Mouse (Mus musculus) cerebral cortex, adult 2 months (tissue): ENCODE data around the gene Prpf8.

Experiments
- WGBS: fragments of 180-500 bp; shearing (Covaris S2); methylation state at CpG from one replicate; pipeline ENCODE4 v1.1.7; 2018; 5-methylcytosine and 5-hydroxymethylcytosine counted together

Gene Prpf8

DNA sequence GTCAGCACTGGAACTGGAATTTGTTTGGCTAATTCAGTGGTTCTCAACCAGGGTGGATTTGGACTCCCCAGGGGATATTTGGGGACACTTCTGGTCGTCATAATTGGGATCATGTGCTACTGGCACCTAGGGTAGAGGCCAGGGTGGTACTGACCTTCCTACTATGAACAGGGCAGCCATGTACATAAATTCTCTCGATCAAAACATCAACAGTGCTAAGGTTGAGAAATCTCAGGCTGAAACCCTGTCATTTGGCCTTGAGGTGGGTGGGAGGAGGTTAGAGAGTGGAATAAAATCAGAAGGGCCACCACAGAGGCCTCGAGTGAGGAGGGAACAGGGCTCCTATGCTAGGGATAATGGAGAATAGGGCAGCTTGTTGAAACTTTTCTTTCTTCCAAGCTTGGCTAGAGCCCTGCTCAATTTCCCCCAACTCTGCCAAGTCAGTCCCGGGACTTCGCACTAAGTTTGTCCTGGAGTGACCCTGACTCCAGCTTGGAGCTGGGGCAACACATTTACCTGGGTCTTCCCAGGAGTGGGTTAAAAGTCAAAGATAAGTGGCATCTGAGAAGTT, 27.4 kb upstream of the Prpf8 start:
- WGBS: 60% methylated on average over 5 of the region's 5 CpGs

DNA sequence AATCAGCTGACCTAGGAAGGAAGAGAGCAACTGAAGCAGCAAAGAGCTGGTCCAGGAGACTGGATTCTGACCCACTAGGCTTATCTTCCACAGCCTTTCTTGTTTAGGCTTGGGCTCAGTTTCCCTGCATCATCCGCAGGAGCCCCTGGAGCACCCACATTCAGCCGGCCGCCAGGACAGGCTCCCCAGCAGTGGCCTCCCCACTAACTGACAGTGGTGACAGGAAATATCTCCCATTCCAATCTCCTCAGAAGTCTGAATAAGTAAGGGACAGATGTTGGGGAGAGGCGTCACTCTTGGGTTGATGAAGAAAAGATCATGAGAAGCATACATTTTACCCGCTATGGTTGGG, 26.9 kb upstream of the Prpf8 start:
- WGBS: 23% methylated on average over 5 of the region's 5 CpGs

DNA sequence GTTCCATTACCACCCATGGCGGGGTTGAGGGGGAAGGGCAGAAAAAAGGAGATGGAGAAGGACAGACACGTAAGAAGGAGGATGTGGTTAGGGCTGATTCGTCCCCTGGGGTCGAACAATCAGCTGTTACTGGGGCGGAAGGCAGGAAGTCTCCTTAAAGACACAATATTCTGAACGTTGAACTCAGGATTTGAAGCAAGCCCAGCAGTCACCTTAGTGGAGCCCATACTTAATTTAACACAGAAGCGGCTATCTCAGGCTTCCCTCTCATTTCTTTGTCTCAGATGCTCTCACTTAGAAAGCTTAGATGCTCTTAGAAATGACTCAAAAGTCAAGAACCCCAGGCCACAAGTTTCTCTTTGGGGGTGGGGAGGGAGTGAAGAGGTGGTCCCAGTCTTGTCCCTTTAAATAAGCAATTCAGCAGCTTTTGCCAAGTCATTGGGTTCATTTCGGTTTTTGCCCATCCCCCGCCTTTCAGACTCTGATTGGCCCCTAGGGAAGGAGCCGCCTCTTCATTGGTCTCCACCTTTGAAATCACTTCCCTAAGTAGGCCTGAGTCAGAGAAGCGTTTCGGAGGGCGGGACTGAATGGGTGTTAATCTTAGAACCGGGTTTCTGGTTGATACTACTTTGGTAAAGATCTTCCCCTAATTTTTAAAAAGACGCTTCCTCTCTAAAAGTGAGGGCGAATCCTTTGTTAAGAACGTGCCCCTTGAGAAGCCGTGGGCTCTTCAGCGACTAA, 26.3 kb upstream of the Prpf8 start:
- 4% methylated on average over 19 of the region's 19 CpGs for WGBS

DNA sequence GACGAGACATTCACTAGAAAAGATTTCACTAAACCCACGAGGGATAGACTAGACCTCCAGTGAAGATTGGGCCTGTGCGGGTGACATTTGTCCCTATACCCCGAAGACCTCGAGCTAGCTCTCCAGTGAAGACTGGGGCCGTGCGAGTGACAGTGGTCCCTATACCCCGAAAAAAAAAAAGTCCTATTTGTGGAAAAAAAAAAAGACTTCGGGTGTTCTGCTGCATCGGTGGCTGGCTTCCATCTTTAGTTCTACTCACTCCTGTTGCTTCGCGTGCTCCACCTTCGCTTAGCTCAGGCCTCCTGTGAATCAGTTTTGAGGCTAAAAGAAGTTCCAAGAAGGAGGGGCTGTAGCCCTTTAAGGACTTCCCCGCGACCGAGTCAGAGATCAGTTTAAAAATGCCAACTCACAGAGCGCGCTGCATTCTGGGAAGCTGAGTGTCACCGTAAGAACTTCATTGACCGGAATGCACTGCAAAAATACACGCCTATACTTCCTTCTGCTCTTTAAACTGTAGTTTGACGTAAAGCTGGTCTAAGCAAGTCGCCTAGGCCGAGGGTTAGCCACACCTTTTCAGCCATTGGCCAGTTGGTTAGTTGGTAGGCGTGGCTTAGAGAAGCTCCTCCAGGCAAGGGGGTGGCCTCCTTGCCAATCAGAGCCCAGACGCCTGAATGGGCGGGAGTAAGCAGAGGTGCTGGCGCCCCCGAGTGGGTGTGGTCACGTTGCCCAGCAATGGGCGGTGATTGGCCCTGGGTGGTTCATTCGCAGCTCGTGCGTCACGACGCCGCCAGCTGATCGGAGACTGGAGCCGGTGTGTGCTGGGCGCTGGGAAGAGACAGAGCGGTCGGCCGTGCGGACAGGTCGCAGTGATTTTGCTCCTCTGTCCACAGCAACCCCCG, 25.5 kb upstream of the Prpf8 start, which contains the start of gene Tlcd2:
TSS of gene Tlcd2 (plus strand) at position 872 of the 899 bp plus-strand sequence.
- WGBS: under 1% methylated on average over 46 of the region's 46 CpGs

DNA sequence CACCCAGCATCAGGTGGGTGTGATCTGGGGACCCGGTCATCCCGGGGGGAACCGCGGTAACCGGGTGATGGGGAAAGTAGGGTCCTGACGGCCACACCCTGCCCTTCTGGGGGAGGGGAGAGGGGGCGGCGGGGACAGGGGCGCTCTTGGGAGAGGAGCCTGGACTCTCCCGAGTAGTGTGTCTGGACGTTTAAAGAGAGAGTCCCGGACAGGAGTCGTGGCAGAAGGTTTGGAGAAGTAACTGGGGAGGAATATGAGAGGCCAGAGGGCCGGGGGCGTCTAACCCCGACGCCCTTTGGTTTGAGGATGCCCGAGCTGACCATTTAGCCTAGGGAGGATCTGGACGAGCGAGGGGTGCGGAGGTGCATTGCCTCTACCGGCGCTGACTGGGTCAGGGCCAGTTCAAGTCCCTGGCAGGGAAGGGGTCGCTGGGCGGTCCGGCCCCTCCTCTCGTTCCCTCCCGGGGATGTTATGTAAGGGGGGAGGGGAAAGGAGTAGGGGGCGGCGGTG, 24.8 kb upstream of the Prpf8 start:
- WGBS: under 1% methylated on average over 27 of the region's 30 CpGs

DNA sequence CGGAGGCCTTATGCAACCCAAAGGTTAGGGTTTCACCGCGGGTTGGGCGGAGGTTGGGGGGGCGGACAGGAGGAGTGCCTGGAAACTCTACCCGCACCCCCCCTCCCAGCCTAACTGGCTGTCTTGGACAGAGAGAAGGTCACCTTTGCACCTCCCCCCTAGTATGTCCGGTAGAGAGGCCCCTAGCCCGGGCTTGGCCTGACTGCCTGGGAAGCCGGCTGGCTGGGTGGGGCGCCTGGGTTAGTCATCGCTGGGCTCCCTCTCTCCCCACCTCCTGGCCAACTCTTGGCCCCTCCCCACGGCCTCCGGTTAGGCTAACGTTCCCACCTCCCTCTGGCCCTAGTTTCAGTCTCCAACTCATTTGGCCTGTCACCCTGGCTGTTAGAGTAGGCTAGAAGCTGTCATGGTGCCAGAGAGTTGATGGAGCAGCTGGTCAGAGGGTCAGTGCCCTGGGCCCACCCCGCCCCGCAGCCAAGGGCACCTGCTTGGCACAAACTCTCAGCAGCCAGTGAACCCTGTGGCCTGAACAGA, 24.3 kb upstream of the Prpf8 start:
- 4% methylated on average over 13 of the region's 16 CpGs for WGBS

DNA sequence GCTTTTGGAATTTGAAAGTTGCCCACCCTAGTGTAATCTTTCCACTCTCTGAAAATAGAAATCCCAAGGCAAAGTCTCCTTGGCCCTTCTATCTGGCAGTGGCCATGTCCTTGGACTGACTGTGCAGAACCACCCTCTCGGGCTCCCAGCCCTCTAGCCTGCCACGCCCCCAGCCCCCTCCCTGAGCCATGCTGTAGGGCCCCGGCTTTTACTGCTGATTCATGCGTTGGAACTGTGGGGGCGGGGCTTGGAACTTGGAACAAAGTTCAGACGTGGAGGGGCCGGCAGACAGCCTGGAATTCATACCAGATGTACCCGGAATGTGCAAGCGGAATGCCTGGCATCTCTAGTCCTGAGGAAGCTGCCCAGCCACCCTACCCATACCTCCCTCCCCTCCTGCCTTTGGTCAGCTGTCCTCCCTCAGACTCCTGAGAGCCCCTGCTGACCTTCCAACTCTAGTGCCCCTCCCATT, 23.7 kb upstream of the Prpf8 start:
- WGBS: 3% methylated on average over 9 of the region's 9 CpGs

DNA sequence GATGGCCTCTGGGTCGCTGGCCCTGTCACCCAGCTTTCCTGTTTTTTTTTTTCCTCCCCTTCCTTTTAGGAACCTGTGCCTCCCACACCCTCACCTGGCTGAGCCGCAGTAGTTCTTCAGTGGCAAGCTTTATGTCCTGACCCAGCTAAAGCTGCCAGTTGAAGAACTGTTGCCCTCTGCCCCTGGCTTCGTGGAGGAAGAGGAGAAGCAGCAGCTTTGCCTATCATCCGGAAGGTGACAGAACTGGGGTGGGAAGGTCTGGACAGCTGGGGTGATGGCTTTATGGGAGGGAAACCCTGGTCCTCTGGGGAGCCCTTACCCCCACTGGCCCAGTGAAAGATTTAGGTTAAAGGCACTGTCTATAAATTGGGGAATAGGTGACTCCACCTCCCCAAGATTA, 23.0 kb upstream of the Prpf8 start:
- 80% methylated on average over 4 of the region's 4 CpGs for WGBS

DNA sequence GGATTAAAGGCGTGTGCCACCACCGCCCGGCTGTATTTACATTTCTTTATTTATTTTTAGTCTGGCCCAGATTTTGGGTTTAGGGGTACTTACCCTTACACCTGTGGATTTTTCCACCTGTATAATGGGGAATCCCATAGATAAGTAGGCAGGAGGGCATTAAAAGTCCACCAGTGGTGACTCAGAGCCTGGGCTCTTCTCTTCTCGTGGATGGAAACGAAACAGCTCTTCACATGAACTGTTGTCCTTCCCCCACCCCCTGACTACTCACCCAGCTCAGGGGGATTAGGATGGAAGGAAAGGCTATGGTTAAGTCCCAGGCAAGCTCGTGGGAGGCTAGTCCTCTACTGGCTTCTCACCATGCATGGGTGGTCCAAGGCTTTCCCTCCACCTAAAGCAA, 22.2 kb upstream of the Prpf8 start:
- WGBS: 75% methylated on average over 6 of the region's 6 CpGs

DNA sequence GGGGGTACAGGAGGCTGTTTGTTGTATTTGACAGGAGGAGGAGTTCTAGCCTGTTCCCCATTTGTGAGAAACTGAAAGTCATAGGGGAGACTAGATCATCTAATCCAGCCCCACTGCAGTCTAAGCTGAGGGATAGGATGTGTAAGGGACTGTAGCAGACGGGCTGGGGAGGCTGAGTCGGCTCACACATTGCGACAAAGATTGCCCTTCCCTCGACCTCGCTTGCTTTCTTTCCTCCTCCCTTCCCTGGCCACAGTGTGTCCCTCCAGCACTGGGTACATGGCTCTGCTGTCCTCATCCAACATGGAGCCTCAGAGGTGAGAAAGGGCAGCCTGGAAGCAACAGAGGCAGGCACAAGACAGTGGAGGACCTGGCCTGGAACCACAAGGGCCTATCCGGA, 21.6 kb upstream of the Prpf8 start:
- WGBS: 85% methylated on average over 6 of the region's 6 CpGs

DNA sequence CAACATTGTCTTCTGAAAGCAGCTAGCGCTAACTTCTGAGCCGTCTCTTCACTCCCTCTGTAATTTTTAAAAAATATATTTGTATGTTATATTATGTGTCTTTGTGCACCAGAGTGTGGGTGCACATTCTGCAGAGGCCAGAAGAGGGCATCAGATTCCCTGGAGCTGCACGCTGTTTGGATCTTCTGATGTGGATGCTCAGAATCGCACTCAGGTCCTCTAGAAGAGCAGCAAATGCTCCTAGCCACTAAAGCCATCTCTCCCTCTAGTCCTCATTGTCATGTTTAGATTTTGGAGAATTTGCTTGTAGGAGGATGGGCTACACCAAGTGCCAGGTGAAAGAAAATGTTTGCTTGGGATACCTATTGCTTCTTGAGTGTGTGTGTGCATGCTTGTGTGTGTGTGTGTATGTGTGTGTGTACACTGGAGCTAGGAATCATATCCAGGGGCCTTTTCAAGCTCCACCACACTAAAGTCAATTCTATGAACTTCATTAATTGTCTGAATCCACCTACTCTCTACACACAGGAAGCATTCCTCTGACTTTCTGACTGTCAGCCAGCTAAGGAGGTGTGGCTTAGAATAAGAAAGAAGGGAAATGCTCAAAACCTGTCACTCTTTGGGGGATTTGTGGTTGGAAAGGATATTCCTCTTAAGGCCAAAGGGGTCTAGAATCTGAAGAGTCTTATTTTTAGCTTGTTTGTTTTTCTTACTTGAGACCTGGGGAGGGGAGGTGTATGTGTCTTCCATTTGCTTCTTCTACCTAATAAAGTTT, 19.7 kb upstream of the Prpf8 start:
- 90% methylated on average over 4 of the region's 4 CpGs for WGBS

DNA sequence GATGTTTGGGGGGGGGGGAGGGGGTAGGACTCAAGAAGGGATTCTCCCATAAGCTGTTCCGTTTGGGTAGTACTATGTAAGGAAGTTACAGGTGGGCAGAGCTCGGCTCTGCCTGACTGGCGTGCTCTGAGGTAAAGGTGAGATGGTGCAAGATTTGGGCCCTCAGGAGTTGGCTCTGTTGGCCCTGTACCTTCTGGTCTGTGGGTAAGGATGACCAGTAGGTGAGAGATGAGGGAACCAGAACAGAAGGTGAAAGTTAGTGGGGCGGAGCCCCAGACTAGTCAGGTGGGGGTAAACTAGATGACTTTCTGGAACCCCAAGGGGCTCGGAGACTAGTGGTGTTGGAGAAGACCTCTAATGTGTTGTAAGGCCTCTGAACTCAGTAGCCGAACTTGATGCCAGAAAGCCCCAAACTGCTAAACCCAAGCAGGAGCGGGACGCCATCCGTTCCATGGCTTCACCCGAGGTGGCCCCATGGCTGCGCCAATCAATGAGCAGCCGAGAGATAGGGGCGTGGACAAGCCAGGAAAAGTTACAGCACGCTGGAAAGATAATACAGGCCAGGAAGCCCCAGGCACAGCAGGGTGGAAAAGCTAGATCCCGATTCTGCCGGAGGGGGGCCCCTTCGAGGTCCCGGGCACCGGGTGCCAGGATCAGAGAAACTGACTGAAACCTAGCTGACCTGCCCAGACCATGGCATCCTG, 19.0 kb upstream of the Prpf8 start:
- 14% methylated on average over 19 of the region's 19 CpGs for WGBS

DNA sequence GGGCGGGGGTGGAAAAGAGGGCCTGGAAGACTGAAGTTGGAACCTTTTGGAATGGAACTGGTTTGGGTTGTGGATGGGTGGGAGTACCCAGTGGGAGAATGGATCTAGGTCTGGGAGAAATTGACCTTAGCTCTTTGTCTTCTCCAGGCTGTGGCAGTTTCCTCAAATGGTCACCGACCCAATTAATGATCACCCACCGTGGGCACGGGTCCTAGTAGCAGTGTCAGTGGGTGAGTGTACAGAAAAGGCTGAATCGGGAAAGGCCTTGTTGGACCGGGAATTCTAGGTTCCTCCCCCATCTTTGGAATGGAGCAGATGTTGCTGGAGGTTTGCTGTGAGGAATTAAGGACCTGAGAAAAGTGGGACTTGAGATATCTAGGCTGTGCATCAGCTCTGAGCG, 18.2 kb upstream of the Prpf8 start:
- 47% methylated on average over 7 of the region's 7 CpGs for WGBS

DNA sequence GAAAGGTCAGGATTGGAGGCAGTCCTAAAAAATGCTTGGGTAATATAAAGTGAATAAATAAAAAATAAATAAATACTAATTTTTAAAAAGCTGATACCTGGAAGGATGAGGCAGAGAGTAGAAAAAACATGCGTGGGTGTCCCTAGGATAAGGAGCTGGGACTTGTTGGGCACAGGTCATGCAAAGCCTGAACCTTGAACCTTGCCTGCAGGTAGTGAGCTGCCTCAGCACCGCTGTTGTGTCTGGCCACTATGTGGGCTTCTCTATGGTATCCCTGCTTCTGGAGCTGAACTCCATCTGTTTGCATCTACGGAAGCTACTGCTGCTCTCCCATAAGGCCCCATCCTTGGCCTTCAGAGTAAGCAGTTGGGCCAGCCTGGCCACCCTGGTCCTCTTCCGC, 17.4 kb upstream of the Prpf8 start:
- WGBS: 93% methylated on average over 4 of the region's 4 CpGs

DNA sequence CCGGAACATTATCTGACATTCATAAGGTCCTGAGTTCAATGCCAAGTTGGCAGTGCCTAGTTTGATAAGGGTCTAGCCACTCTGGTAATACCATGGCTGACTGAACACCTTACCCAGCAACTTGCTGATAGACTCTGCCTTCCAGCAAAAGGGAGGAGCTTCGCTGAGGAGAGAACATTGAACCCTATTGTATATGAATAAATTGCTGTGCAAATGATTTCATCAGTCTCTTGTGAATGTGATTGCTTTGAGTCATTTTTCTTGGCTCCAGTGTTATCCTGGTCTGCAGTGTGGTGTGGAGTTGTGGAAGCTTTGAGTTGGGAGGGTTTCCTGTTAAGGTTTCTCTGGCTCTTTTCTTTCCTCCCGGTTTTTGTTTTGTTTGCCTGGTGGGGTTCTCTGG, 15.9 kb upstream of the Prpf8 start:
- 72% methylated on average over 3 of the region's 3 CpGs for WGBS

DNA sequence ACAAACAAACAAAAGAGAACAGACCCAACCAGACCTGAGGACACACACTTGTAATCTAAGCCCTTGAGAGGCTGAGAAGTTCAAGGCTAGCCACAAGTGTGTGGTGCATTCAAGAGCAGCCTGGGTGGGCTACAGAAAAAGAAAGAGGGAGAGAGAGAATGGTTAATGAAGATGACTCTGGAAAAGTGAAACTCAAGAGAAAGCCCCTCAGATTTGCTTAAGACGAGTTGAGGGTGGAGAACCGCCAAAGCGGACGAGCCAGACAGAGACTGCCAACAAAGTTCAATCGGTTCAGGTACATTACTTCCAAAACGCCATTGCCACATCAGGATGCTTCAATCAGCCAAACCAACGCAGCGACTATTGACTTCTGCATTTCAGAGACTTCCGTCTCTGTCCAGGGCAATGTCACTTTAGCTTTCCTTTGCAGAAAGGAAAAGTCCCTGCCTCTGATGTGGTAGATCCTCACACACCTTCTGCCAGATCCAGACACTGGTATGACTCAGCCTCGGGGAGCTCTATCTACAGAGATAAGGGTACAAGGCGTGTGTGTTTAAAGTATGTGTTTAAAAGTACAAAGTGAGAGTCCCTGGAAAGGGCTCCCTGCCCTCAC, 14.0 kb upstream of the Prpf8 start:
- WGBS: 81% methylated on average over 11 of the region's 11 CpGs

DNA sequence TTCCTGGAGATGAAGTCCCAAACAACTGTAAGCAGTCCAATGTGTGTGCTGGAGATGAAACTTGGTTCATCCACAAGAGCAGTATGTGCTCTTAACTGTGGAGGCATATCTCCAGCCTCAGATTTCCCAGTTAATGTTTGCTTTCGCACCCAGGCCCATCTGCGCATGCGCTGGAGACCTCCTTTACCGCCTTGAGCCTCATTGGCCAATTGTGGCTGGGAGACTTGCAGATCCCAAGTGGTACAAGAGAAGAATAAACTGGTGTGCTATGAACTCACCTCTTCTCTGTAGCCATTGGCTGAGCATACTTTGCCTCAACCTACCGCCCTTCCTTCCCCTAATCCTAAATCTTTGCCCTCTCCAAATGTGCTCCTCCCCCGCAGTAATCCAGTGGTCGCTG, 13.2 kb upstream of the Prpf8 start:
- WGBS: 75% methylated on average over 7 of the region's 7 CpGs

DNA sequence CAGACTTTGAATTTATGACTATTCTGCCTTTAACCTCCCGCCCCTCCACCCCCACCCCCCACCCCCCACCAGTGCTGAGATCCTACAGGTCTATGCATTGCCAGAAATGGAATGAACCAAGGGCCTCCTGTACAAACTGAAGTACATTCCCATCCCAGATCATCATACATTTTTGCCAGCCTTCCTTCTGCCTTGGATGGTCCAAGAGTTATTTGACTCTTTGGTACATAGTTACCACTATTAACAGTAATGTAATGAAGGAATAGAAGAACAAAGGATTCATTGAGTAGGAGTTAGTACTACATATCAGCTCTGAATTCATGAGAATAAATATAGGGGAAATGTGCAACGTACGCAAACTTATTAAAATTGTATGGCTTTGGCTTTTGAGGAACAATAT, 424 bp upstream of the Prpf8 start:
- 26% methylated on average over 3 of the region's 3 CpGs for WGBS

DNA sequence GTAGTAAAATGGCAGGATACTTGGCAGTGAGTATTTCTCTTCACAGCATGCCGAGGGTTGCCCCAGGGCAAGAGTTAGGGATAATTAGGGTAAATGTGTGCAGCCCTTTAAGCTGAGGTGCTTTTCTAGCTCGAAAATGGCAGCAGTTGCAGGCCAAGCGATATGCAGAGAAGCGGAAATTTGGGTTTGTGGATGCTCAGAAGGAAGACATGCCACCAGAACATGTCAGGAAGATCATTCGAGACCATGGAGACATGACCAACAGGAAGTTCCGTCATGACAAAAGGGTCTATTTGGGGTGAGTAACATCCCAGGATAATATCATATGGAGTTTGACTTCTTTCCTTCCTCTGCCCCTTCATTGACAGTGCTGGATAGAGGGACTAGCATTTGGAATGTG, 880 bp downstream of the Prpf8 start:
- WGBS: 30% methylated on average over 6 of the region's 6 CpGs

DNA sequence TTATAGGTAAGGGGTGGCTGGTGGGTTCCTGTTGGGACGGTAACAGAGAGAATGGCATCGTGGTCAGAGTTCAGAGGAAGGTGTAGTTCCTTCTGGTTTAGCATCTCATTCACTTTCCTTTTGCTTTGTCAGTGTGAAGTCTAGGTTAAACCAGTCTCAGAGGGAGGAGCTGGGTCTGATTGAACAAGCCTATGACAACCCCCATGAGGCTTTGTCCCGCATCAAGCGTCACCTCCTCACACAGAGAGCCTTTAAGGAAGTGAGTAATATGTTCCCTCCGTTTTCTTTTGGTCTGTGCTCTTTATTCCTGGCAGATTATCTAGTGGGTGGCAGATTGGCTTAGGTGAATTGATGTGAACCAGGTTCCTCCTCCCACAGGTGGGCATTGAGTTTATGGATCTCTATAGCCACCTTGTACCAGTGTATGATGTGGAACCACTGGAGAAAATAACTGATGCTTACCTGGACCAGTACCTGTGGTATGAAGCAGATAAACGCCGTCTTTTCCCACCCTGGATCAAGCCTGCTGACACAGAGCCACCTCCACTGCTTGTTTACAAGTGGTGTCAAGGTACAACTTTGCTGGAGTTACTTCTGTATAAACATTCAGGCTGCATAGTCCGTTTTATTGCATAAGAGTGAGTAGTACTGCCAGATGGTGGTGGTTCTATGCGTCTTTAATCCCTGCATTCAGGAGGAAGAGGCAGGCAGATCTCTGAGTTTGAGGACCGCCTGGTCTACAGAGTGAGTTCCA, 7.9 kb downstream of the Prpf8 start:
- WGBS: 92% methylated on average over 10 of the region's 10 CpGs
